In genomic region chr19:17839856-17840255, GRCm38 (mm10) we compare ENCODE assay signal across 25 mouse cellular contexts. TPM values are rescaled to one million over a fixed set of nuclear protein-coding genes. Genes with fewer than 3 reads are reported as not detected.
DNase-seq lines count a peak whose midpoint lies in the region; ATAC-seq lines count a peak whose summit lies in the region.
"Had no signal": no experiment of that assay in that cellular context is flagged by ENCODE, and none has a peak within 500 bp of the region (broad histone marks: within the 10 kb centered on the region; RNA-seq: fewer than 3 reads in every experiment).

No protein-coding gene starts in this region.

- H3K4me1 ChIP-seq in liver, embryonic 12.5 days = 0 out of 2 replicates have a peak, but pooled peaks cover 3% of the 10 kb centered on the region
- H3K4me1 ChIP-seq in midbrain, embryonic 11.5 days (ENCODE audit: control insufficient read depth, insufficient read depth, low read length) = peaks cover 6% of the 10 kb centered on the region
- H3K4me1 ChIP-seq in midbrain, embryonic 10.5 days = peaks cover 31% of the 10 kb centered on the region

- no peak overlapping the region for H3K9ac ChIP-seq in liver, embryonic 12.5 days
- no peak overlapping the region for H3K9ac ChIP-seq in midbrain, embryonic 11.5 days (ENCODE audit: low read length)
- H3K9ac ChIP-seq: forebrain, postnatal 0 days; heart, embryonic 13.5 days; hindbrain, embryonic 13.5 days had no signal

- H3K4me3 ChIP-seq in liver, embryonic 12.5 days = no peak overlapping the region
- H3K4me3 ChIP-seq in midbrain, embryonic 11.5 days (ENCODE audit: low read depth, low read length) = no peak overlapping the region
- no peak overlapping the region for H3K4me3 ChIP-seq in midbrain, embryonic 10.5 days
- H3K4me3 ChIP-seq: gastrocnemius, adult 2 months; heart, embryonic 13.5 days; hindbrain, embryonic 10.5 days; hindbrain, embryonic 13.5 days had no signal

- H3K4me2 ChIP-seq in liver, embryonic 12.5 days = no peak overlapping the region
- H3K4me2 ChIP-seq in midbrain, embryonic 11.5 days = no peak overlapping the region
- H3K4me2 ChIP-seq: heart, embryonic 13.5 days; hindbrain, embryonic 13.5 days had no signal

- ATAC-seq in liver, embryonic 12.5 days = no peak
- no peak for ATAC-seq in midbrain, embryonic 11.5 days (ENCODE audit: low FRiP score)
- ATAC-seq: activated CD4-positive, CD25-positive, alpha-beta regulatory T cell, adult 4 months; forebrain, embryonic 14.5 days; forebrain, postnatal 0 days; hindbrain, embryonic 16.5 days had no signal

- H3K9me3 ChIP-seq in liver, embryonic 12.5 days (replicated peaks) = no peaks in the 10 kb centered on the region
- H3K9me3 ChIP-seq in midbrain, embryonic 11.5 days (ENCODE audit: control insufficient read depth, low read length) = no peaks in the 10 kb centered on the region
- no peaks in the 10 kb centered on the region for H3K9me3 ChIP-seq in midbrain, embryonic 10.5 days (replicated peaks)
- H3K9me3 ChIP-seq: G1E; heart, embryonic 13.5 days; hindbrain, embryonic 10.5 days; hindbrain, embryonic 13.5 days had no signal

- 13% methylated on average over 1 of the region's 1 CpGs for whole genome bisulfite sequencing in liver, embryonic 12.5 days (ENCODE audit: insufficient replicate concordance)
- WGBS in midbrain, embryonic 11.5 days = 77% methylated on average over 1 of the region's 1 CpGs
- 79% methylated on average over 1 of the region's 1 CpGs for WGBS in midbrain, embryonic 10.5 days

- H3K27me3 ChIP-seq in liver, embryonic 12.5 days (replicated peaks) = peaks cover 37% of the 10 kb centered on the region
- H3K27me3 ChIP-seq in midbrain, embryonic 11.5 days (ENCODE audit: control insufficient read depth, insufficient read depth, low read length) = peaks cover 5% of the 10 kb centered on the region; the same call in 1 of the 2 replicates
- H3K27me3 ChIP-seq in midbrain, embryonic 10.5 days (ENCODE audit: low read depth, poor library complexity, severe bottlenecking) = peaks cover 30% of the 10 kb centered on the region
- H3K27me3 ChIP-seq: CH12.LX; heart, embryonic 13.5 days had no signal

- peak; percentile 41 for DNase-seq in heart, postnatal 4 days
- no peak for DNase-seq in heart, adult 18-20 months
- DNase-seq in liver = peak; percentile 17
- peak; percentile 69 for DNase-seq in midbrain, embryonic 11.5 days (ENCODE audit: low spot score, missing footprints)
- no peak for DNase-seq in midbrain, embryonic 10.5 days (ENCODE audit: low spot score)
- DNase-seq in left cerebral cortex, postnatal 36 days (ENCODE audit: low spot score in 2 of 2) = no peak
- DNase-seq: adrenal gland, adult 8-10 months; adrenal gland, postnatal 25 days; B cell, adult 2 months; cerebellum, adult 18-20 months; cerebellum, adult 9-10 months; cerebellum, postnatal 14 days; forebrain, postnatal 0 days; gastrocnemius, adult 2 months; gastrocnemius, postnatal 14 days; heart, adult 11 months had no signal

- H3K27ac ChIP-seq in liver, embryonic 12.5 days = no peak overlapping the region
- H3K27ac ChIP-seq in midbrain, embryonic 11.5 days (ENCODE audit: low read depth, low read length) = no peak overlapping the region
- no peak overlapping the region for H3K27ac ChIP-seq in midbrain, embryonic 10.5 days (replicated peaks)
- H3K27ac ChIP-seq: gastrocnemius, adult 2 months; heart, embryonic 13.5 days; hindbrain, embryonic 10.5 days; hindbrain, embryonic 13.5 days had no signal

- intact Hi-C loops in left cerebral cortex, postnatal 36 days (cut with DNase I) = no loop called here

- no peaks in the 10 kb centered on the region for H3K36me3 ChIP-seq in liver, embryonic 12.5 days
- no peaks in the 10 kb centered on the region for H3K36me3 ChIP-seq in midbrain, embryonic 11.5 days (ENCODE audit: control insufficient read depth, insufficient read depth, low read length)
- H3K36me3 ChIP-seq in midbrain, embryonic 10.5 days = no peaks in the 10 kb centered on the region
- H3K36me3 ChIP-seq: G1E; heart, embryonic 13.5 days; hindbrain, embryonic 10.5 days; hindbrain, embryonic 13.5 days had no signal

RNA-seq across cellular contexts. Expression of gene Pcsk5, which starts 2.4 kb away (rescaled TPM):
- 1 to 10 TPM; 8.2 to 8.8 TPM for total RNA-seq in heart, postnatal 4 days (2021)
- total RNA-seq in heart, adult 18-20 months (2021) = 1 to 10 TPM; 1.8 to 2.5 TPM
- polyA plus RNA-seq in liver, embryonic 12.5 days (2016; fragmentation: Nextera tagmentation; extraction: Ambion mirVana) = 2.6 and 2.9 TPM in 2 replicates
- 6.5 and 6.9 TPM in 2 replicates for polyA plus RNA-seq in midbrain, embryonic 11.5 days (2014; fragmentation: Nextera tagmentation; extraction: Ambion mirVana)
- 6.6 and 7.3 TPM in 2 replicates for polyA plus RNA-seq in midbrain, embryonic 10.5 days (2016; fragmentation: Nextera tagmentation; extraction: Ambion mirVana)
- total RNA-seq in left cerebral cortex, postnatal 36 days (2021) = 10 to 100 TPM; 13.3 to 13.5 TPM
- total RNA-seq: CH12.LX had no signal
- polyA plus RNA-seq: activated CD4-positive, CD25-positive, alpha-beta regulatory T cell, adult 4 months; G1E had no signal

Comparison
In these comparisons a context has a peak if more than half of its experiments do, and no peak if none do; other contexts are left out.
1. DNase-seq: peak in heart, postnatal 4 days (single experiment), liver (single experiment) and midbrain, embryonic 11.5 days (single experiment); none in heart, adult 18-20 months (0 of 2), midbrain, embryonic 10.5 days (single experiment) and left cerebral cortex, postnatal 36 days (0 of 2).